Mouse (Mus musculus) olfactory bulb, adult 2 months (tissue): ENCODE data around the gene Selplg.

ENCODE experiments used
- CTCF ChIP-seq: fragments of 200-500 bp; IDR thresholded peaks from 2 replicates; pipeline ENCODE4 v1.5.1; 2012; ENCODE audit warnings: low read depth, mild to moderate bottlenecking, low read length, moderate library complexity; ENCODE audit not compliant: insufficient read depth
- POLR2A ChIP-seq: fragments of 200-500 bp; IDR thresholded peaks from 2 replicates; pipeline ENCODE4 v1.6.1; 2012; ENCODE audit warnings: mild to moderate bottlenecking, low read depth, low read length, moderate library complexity; ENCODE audit not compliant: insufficient read depth

- TF ChIP-seq CTCF (no peak), POLR2A (no peak)
These were observed 24.2 kb upstream of the Selplg start for GRCm38 (mm10) chr5:113856631-113857030.
